Mouse (Mus musculus) olfactory bulb, adult 2 months (tissue): Measurements from ENCODE around the gene Ttc12. TPM values are rescaled to one million over a fixed set of nuclear protein-coding genes. Genes with fewer than 3 reads are reported as not detected.

Experiments
- H3K27ac ChIP-seq: fragments of 200-500 bp; 2 replicates; pipeline ENCODE4 v1.5.1; 2012; ENCODE audit warnings: low read depth, low read length; ENCODE audit not compliant: insufficient read depth
- H3K4me1 ChIP-seq: fragments of 200-500 bp; 2 replicates; pipeline ENCODE4 v1.6.1; 2012; ENCODE audit warnings: low read length; ENCODE audit not compliant: control insufficient read depth, insufficient read depth
- H3K4me3 ChIP-seq: fragments of 200-500 bp; 2 replicates; pipeline ENCODE4 v1.5.1; 2012; ENCODE audit warnings: mild to moderate bottlenecking, low read depth, low read length, moderate library complexity; ENCODE audit not compliant: insufficient read depth
- CTCF ChIP-seq: fragments of 200-500 bp; IDR thresholded peaks from 2 replicates; pipeline ENCODE4 v1.5.1; 2012; ENCODE audit warnings: low read depth, mild to moderate bottlenecking, low read length, moderate library complexity; ENCODE audit not compliant: insufficient read depth
- POLR2A ChIP-seq: fragments of 200-500 bp; IDR thresholded peaks from 2 replicates; pipeline ENCODE4 v1.6.1; 2012; ENCODE audit warnings: mild to moderate bottlenecking, low read depth, low read length, moderate library complexity; ENCODE audit not compliant: insufficient read depth
- WGBS: fragments of 180-500 bp; shearing (Covaris S2); methylation state at CpG from one replicate; pipeline ENCODE4 v1.1.7; 2018; 5-methylcytosine and 5-hydroxymethylcytosine counted together
- polyA plus RNA-seq: library from polyadenylated mRNA; stranded (reverse); fragments of >200 nt; gene quantifications from 2 replicates; pipeline ENCODE4 v1.2.4, GENCODE M21; 2012; ENCODE audit warnings: low replicate concordance; ENCODE audit not compliant: missing spikeins, insufficient read depth, insufficient read length

The Ttc12 gene
- polyA plus RNA-seq, 1 experiment, result not detected

DNA sequence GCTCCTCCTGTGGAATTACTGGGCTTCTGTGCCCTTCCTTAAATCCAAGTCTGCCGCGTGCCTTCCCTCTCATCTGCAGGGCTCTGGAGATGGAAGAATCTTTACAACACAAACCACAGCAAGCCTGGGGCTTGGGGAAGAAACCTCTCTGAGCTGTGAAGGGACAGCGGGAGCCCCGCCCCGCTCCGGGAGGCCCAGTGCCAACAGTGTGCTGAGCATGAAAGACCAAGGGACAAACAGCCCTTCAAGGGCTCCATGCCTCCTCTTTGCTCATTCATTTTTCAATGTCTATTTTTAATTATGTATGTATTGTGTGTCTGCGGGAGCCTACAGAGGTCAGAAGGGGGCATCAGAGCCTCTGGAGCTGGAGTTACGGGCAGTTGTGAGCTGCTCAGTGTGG, 41.3 kb upstream of the Ttc12 start:
- Histone ChIP-seq H3K4me1 (peaks cover 16% of the 10 kb centered on the region), H3K4me3 (no peak overlapping the region), H3K27ac (peak overlapping the region; percentile 49)
- TF ChIP-seq POLR2A (no peak), CTCF (no peak)
- 38% methylated on average over 8 of the region's 8 CpGs for WGBS

GRCm38 (mm10) chr9:49524721-49525120, 38.7 kb upstream of the Ttc12 start:
- TF ChIP-seq CTCF (no peak), POLR2A (no peak)
- 75% methylated on average over 9 of the region's 9 CpGs for WGBS
- Histone ChIP-seq H3K4me3 (no peak overlapping the region), H3K27ac (no peak overlapping the region), H3K4me1 (peaks cover 13% of the 10 kb centered on the region)

GRCm38 (mm10) chr9:49523881-49524280, 37.9 kb upstream of the Ttc12 start:
- H3K4me3 ChIP-seq, result no peak overlapping the region
- no peak overlapping the region for H3K27ac ChIP-seq
- no peak for TF ChIP-seq POLR2A
- no peak for TF ChIP-seq CTCF
- 74% methylated on average over 9 of the region's 9 CpGs for WGBS
- H3K4me1 ChIP-seq, result peaks cover 10% of the 10 kb centered on the region

DNA sequence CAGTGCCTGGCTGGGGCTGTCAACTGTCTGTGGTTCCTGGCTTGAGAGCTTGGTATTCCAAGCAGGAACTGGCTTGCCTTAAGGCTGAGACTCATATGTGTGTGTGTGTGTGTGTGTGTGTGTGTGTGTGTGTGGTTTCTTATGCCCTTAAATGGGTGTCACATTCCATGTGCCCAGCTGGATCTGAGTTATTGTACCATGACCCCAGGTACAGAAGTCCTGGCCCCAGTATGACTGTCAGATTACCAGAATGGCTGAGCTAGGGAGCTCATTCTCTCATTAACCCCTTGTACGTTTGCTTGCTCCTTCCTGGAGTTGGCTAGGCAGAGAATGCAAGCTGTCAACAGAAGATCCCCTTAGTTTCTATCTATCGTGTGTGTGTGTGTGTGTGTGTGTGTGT, 28.3 kb upstream of the Ttc12 start:
- TF ChIP-seq CTCF (no peak), POLR2A (no peak)
- Histone ChIP-seq H3K4me3 (no peak overlapping the region), H3K4me1 (no peaks in the 10 kb centered on the region), H3K27ac (no peak overlapping the region)
- whole genome bisulfite sequencing, result 83% methylated on average over 2 of the region's 2 CpGs

DNA sequence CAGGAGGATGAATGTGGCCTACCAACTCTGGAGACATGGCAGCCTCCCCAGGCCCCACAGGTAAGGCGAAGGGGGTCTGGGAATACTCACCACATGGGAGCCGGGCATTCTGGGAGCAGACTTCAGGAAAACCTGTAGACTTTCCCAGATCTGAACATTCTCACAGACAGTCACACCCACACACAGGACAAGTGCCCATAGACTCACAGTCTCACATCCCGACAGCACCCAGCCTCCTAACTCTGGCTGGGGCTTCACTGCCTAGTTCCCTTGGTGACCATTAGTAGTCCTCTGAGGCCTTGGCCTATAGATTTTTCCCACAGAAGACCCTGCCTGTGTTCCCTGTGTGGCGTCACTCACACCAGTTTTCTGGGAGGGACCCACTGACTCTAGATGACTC, 24.6 kb upstream of the Ttc12 start:
- WGBS, result 94% methylated on average over 4 of the region's 4 CpGs
- H3K4me1 ChIP-seq, result no peaks in the 10 kb centered on the region
- TF ChIP-seq POLR2A (no peak), CTCF (no peak)
- H3K27ac ChIP-seq, result no peak overlapping the region
- no peak overlapping the region for H3K4me3 ChIP-seq

DNA sequence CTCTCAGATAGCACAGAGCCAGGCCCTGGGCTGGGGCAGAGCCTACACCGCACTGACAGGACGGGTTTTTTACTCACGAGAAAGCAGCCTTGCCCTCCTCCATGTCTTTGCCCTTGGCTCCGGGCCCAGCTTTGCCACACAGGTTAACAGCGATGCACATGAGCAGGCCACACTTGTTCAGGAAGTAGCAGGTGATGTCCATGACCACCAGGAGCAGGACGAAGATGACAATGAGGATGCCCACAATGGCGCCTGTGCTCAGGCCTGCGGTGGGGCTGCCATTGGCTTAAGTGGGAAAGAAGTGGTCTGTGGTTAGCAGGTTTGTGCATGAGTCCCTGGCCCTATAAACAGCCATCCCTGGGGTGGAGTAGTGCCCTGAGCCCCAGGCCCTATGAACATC, 23.6 kb upstream of the Ttc12 start:
- no peaks in the 10 kb centered on the region for H3K4me1 ChIP-seq
- 88% methylated on average over 8 of the region's 8 CpGs for WGBS
- no peak overlapping the region for H3K27ac ChIP-seq
- H3K4me3 ChIP-seq, result no peak overlapping the region
- TF ChIP-seq CTCF, result no peak
- no peak for TF ChIP-seq POLR2A

GRCm38 (mm10) chr9:49509094-49509493, 23.1 kb upstream of the Ttc12 start:
- no peak for TF ChIP-seq POLR2A
- no peak for TF ChIP-seq CTCF
- WGBS, result 82% methylated on average over 3 of the region's 3 CpGs
- no peak overlapping the region for H3K27ac ChIP-seq
- no peak overlapping the region for H3K4me3 ChIP-seq
- no peaks in the 10 kb centered on the region for H3K4me1 ChIP-seq

DNA sequence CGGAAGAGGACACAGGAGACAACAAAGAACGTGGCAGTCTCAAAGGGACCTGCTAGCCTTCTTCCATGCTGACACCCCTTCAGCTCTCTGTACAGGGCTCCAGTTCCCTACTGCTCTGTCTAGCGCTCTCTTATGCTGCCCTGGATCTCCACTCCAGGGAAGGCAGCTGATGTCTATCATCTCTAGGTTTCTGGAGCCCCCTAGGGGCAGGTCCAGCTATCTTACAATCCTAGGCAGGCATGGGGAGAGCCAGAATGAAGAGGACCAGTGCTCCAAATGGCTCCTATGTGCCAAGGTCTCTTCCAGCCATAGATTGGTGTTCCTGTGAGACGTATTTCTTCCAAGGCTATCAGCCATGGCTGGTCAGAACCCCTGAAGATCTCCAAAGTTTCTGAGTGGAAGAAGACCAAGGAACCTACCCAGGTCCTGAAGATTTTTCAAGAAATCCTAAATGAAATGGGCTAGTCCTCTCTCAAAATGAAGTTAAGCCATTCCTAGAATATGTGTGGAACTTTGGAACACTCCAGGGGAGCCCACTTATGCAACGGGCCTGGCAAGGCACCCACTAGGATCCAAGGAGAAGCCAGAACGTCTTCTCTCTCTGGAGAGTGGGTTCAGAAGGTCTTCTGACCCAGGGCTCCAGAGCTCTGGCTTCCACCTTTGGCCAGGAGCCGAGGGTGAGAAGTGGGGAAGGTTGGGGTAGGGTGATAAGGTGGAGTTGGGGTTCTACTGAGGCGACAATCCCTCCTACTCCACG, 22.0 kb upstream of the Ttc12 start:
- Histone ChIP-seq H3K27ac (no peak overlapping the region), H3K4me3 (no peak overlapping the region), H3K4me1 (no peaks in the 10 kb centered on the region)
- TF ChIP-seq POLR2A (no peak), CTCF (no peak)
- whole genome bisulfite sequencing, result 87% methylated on average over 9 of the region's 9 CpGs

DNA sequence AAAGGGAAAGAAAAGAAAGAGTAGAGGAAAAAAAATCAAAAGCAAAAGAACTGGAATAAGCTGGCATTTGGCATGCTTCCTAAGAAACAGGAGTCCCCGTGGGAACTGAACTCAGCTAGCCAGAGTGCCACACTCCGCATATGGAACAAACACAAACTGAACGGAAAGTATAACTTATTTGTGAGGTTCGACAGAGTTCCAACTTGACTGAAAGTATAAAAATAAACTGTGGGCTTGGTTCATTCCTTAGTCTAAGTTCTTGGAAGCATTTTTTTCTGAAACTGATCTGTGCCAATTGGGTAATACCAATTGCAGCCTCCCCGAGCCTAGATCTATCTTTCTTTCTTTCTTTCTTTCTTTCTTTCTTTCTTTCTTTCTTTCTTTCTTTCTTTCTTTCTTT, 18.6 kb upstream of the Ttc12 start:
- WGBS, result 49% methylated on average over 5 of the region's 5 CpGs
- Histone ChIP-seq H3K4me1 (no peaks in the 10 kb centered on the region), H3K27ac (no peak overlapping the region), H3K4me3 (no peak overlapping the region)
- TF ChIP-seq POLR2A, result no peak
- TF ChIP-seq CTCF, result no peak

- 91% methylated on average over 4 of the region's 4 CpGs for WGBS
- TF ChIP-seq CTCF, result no peak
- no peak for TF ChIP-seq POLR2A
Observed at GRCm38 (mm10) chr9:49502245-49502644, 16.2 kb upstream of the Ttc12 start.

More at GRCm38 (mm10) chr9:49502245-49502644, 16.2 kb upstream of the Ttc12 start:
- Histone ChIP-seq H3K27ac (no peak overlapping the region), H3K4me1 (no peaks in the 10 kb centered on the region), H3K4me3 (no peak overlapping the region)
